Mouse (Mus musculus): ENCODE measurements around the gene Sec14l4. TPM values are rescaled to one million over a fixed set of nuclear protein-coding genes. Genes with fewer than 3 reads are reported as not detected.

Gene Sec14l4
- under 1 TPM; 0.17 to 0.64 TPM for total RNA-seq (2021)
- long read RNA-seq, experiment 1, partial matches to known transcripts = 0 of 1 reads
- long read RNA-seq, experiment 1, other reads (novel, unspliced or antisense) = 0 of 1 reads
- long read RNA-seq, experiment 2 = 0 reads

DNA sequence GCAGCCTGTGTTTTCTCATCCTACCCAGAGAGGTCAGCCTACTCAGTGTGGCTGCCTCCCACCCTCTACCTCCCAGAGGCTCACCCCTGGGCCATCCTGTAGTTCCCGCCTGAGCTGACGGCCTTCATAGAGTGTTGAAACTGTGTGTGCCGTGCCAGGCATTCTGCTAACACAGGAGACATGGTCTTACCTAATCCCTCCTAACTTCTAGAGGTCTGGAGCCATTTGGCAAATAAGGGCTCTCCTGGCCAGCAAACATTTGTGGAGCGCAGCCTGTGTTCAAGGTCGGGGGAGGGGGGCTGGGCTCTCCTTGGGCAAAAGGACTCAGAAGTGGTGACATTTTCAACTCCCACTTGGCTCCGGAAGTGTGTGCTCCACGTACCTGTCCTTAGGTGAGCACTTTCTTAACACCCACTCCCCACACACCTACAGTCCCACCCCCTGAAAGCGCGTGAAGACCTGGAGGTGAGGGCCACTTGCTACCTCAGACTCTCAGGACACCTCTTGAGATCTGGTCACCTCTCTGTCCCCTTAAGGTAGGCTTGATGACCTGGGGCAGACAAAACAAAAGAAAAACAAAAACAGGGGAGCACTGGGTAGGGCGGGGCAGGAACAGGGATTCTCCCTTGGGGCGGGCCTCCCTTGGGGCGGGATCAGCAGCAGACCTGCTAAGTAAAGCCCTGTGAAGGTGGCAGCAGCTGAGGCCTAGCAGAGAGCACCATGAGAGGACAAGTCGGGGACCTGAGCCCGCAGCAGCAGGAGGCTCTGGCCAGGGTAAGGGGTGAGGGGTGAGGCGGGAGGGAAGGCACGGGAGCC, at the start of gene Sec14l4:
Gene Sec14l4 (plus strand): TSS at position 337 of the 816 bp plus-strand sequence.
- Histone ChIP-seq H3K27ac (no peak within 1 kb of the TSS), H3K4me3 (no peak within 1 kb of the TSS)
- no peak for DNase-seq (ENCODE audit: low spot score in 2 of 2)
- no peak for TF ChIP-seq CTCF (conservative IDR thresholded peaks at IDR 0.05)

DNA sequence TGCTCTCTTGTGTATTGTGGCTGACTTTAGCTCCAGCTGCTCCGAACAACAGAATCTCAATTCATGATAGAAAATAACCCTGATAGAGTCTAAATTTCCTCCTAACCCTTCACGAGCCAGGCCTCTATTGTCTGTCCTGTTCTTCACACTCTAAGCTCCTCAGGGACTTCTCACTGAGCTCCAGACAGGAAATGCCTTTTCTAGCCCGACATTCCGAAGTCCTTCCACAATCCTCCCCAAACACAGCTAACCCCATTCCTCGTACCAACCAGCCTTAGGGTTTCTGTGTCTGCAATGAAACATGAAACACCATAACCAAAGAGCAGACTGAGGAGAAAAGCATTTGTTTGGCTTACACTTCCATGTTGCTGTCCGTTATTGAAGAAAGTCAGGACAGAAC, 49.7 kb upstream of the Sec14l4 start:
- DNase-seq (ENCODE audit: low spot score in 2 of 2) = no peak

DNA sequence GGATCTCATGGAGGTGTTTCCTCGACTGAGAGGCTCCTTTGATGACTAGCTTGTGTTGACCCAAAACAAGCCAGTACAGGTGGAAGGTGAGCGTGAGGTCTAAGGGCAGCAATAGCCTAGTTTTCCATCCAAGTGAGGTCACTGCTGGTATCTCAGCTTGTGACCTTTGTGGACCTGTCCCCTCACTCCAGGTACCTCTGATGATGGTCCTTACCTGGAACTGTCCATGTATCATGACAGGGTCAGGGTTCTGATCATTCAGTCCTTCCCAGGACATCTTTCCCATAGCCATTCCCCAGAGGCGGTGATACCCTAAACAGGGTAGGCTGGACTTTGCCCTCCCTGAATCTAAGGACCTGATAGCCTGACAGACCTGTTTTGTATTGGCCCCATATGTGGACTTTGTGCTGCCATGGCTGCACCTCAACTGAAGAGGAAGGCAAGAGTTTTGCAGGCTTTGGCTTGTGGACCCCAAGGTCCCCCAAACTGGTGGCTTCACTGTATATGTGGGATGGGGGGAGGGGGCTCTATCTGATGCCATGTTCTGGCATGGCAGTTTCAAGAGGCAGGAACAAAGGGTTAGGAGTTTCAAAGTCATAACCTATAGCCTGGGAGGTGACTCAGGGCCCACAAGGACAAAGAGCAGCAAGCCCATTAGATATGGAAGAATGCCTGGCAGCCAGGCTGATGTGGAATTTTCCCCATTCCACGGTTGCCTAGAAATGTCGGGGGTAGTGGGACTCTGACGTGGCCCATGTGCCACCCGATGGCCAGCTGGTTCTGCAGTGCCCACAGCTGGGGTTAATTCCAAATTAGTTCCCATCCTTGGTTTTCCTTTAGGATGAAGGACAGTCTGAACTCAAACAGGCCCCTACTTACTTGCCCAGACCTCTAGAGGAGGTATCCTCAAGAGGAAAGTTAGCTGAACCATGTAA, 48.7 kb upstream of the Sec14l4 start:
- Histone ChIP-seq H3K27ac (peak overlapping the region; percentile 90), H3K4me3 (peak overlapping the region; percentile 3; the same call in 1 of the 2 replicates)
- no peak for TF ChIP-seq CTCF (conservative IDR thresholded peaks at IDR 0.05)
- DNase-seq (ENCODE audit: low spot score in 2 of 2) = no peak

More for the DNA sequence above, 49.7 kb upstream of the Sec14l4 start:
- no peak for TF ChIP-seq CTCF (conservative IDR thresholded peaks at IDR 0.05)
- Histone ChIP-seq H3K4me3 (no peak overlapping the region), H3K27ac (0 out of 2 replicates have a peak overlapping the region, but pooled peaks have one; percentile 90)

DNA sequence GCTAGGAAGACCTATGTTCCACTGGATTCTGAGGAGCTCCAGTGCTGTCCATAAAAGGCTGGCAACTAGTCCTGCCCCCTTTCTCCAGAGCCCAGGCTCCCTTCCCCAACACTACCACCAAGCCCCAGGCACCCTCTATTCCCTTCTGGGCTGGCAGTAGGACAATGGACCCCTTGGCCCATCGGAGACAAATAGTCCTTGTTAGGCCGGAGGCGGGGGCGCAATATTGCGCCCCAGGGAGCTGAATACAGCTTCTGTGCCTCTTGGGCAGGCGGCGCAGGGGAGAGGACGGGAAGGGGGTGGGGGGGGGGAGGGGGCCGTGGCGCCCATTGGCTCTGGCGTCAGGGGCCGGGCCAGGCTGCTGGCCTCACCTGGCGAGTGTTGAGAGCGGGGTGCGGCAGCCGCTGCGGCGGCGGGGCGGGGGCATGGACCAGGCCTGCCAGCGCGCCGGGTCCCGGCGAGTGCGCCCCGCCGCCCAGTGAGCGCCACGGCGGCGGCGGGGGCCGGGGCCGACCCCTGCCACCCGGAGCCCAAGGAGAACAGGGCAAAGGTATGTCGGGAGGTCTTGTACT, 47.9 kb upstream of the Sec14l4 start, which contains the start of gene Gal3st1:
Gene Gal3st1 (plus strand): TSS at position 346 of the 572 bp plus-strand sequence.
- Histone ChIP-seq H3K27ac (peak within 1 kb of the TSS; percentile 90), H3K4me3 (peak within 1 kb of the TSS; percentile 53)
- TF ChIP-seq CTCF (conservative IDR thresholded peaks at IDR 0.05) = no peak
- peak in 1 of 2 experiments; percentile 63 for DNase-seq (ENCODE audit: low spot score in 2 of 2)

DNA sequence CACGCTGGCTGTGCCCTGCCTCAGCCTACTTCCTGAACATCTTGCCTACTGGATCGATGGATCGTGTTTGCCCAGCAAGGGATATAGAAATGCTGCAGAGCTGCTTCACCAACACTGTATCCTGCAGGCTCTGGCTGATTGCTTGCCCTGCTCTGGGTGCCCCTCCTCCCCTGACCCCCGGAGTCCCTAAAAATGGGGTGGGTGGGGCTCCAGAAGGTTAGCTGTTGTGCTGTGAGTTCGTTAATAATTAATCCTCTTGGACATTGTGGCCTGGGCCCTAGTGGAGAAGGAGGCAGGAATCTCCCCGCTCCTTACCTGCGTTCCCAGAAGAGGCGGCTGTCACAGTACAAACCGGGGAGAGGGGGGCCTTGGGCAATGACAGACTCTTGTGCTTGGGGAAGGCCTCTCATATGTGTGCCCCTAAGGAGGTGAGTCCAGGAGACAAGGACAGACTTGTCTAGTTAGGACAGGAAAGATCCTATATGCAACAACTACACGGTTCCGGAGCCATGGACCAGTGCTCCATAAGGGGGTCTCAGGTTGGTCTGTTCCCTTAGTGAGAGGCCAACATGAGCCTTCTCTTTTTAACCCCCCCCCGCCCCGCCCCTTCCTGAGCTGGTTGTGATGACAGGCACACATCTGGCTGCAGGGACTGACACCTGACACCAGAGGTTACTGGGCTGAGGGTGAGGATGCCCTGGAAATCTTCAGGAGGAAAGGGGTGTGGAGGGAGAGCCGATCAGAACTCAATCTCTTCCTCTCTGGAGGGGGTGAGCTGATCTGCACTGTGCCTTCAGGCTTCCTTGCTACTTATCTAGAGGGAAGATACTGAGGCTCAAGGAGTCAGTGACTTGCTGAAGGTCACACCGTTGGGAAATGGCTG, 47.2 kb upstream of the Sec14l4 start:
- Histone ChIP-seq H3K4me3 (peak overlapping the region; percentile 53), H3K27ac (peak overlapping the region; percentile 90)
- DNase-seq (ENCODE audit: low spot score in 2 of 2) = no peak
- TF ChIP-seq CTCF (conservative IDR thresholded peaks at IDR 0.05) = no peak

DNA sequence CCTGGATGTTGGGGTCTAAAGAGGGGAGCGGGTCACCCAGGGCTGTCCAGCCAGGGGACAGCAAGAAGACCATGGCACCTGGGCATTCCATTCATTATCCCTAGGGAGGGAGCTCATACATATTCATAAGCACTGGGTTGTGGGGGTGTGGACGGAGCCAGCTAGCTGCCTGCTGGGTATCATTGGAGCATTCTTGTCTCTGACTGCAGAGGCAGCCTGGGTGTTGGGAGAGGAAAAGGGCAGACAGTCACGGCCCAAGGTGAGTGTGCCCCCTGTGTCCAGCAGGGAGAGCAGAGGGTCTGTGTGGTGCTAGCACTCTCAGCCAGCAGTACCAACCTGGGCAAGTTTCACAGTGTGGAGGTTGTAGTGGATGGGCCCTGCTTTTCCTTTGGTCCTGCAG, 41.5 kb upstream of the Sec14l4 start:
- no peak for TF ChIP-seq CTCF (conservative IDR thresholded peaks at IDR 0.05)
- DNase-seq (ENCODE audit: low spot score in 2 of 2) = no peak
- Histone ChIP-seq H3K27ac (no peak overlapping the region), H3K4me3 (no peak overlapping the region)

DNA sequence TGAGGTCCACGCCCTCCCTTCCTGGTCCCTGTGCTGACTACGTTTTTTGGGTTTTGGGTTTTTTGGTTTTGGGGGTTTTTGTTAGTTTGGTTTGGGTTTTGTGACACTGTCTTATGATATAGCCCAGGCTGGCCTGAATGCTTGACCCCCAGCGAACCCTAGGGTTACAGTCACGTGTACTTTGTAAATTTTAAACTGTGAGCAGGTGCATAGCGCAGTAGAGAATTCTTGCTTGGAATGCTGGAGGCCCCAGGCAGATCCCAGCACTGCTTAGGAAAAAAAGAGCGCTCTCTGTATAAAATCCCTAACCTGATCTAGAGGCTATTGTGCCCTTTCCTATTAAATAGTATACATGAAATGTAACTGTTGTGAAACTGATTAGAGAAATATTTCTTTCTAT, 38.1 kb upstream of the Sec14l4 start:
- TF ChIP-seq CTCF (conservative IDR thresholded peaks at IDR 0.05) = no peak
- no peak overlapping the region for H3K27ac ChIP-seq
- H3K4me3 ChIP-seq = no peak overlapping the region
- DNase-seq (ENCODE audit: low spot score in 2 of 2) = no peak

DNA sequence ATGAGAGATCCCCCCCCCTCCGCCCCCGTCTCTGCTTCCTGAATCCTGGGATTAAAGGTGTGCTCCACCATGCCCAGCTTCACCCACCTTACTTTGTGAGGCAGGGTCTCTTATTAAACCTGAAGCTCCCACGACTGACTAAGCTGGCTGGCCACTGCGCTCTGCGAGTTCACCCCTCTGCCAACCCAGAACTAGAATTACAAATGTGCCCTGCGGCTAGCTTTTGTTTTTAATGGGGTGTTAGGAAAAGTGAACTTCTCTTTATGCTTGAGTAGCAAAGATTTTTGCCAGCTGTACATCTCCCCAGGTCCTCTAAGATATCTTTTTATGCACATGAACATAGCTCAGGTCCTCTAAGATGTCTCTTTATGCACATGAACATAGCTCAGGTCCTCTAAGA, 37.3 kb upstream of the Sec14l4 start:
- no peak for TF ChIP-seq CTCF (conservative IDR thresholded peaks at IDR 0.05)
- no peak for DNase-seq (ENCODE audit: low spot score in 2 of 2)
- H3K27ac ChIP-seq = no peak overlapping the region
- no peak overlapping the region for H3K4me3 ChIP-seq

DNA sequence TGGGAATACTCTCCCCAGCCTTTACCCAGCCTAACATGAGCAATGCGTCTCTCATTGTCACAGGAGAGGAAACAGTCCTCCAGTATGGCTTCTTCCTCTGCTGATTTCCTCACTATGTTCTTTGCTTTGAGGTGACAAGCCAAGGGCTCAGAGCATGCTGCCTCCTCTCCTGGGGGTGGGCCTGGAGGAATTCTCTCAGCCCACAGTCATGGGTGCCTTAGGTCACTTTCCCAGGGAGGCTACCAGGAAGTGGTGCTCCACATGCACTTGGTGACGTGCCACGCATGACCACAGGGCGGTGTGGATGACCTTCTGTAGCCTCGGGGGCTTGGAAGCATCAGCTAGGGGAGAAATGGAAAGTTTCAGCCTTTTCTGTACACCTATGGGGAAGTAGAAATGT, 35.8 kb upstream of the Sec14l4 start:
- DNase-seq (ENCODE audit: low spot score in 2 of 2) = no peak
- no peak overlapping the region for H3K27ac ChIP-seq
- H3K4me3 ChIP-seq = no peak overlapping the region
- no peak for TF ChIP-seq CTCF (conservative IDR thresholded peaks at IDR 0.05)

DNA sequence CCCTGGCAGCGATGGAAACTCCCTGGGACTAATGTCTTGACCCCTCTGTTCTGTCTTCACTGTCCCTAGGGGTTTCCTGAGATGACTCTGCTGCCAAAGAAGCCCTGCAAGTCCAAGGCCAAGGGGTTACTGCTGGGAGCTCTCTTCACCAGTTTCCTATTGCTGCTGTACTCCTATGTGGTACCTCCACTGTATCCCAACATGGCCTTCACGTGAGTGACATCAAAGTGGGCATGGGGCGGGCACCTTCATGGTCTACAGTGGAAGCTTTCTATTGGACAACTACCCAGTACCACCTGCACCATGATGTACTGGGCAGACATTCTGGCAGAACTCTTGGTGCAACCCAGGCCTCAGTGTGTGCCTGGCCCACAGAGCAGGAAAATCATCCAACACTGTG, 34.4 kb upstream of the Sec14l4 start:
- no peak overlapping the region for H3K27ac ChIP-seq
- TF ChIP-seq CTCF (conservative IDR thresholded peaks at IDR 0.05) = no peak
- H3K4me3 ChIP-seq = no peak overlapping the region
- no peak for DNase-seq (ENCODE audit: low spot score in 2 of 2)

DNA sequence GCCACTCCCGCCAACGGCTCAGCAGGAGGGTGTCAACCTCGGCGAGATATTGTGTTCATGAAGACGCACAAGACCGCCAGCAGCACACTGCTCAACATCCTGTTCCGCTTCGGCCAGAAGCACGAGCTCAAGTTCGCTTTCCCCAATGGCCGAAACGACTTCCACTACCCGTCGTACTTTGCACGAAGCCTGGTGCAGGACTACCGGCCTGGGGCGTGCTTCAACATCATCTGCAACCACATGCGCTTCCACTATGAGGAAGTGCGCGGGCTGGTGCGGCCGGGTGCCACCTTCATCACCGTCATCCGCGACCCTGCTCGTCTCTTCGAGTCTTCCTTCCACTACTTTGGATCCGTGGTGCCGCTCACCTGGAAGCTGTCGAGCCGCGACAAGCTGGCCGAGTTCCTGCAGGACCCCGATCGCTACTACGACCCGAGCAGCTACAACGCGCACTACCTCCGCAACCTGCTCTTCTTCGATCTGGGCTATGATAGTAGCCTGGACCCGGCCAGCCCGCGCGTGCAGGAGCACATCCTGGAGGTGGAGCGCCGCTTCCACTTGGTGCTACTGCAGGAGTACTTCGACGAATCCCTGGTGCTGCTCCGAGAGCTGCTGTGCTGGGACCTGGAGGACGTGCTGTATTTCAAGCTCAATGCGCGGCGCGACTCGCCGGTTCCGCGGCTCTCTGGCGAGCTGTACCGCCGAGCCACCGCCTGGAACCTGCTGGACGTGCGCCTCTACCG, 33.1 kb upstream of the Sec14l4 start:
- Histone ChIP-seq H3K27ac (no peak overlapping the region), H3K4me3 (peak overlapping the region; percentile 24; the same call in 1 of the 2 replicates)
- DNase-seq (ENCODE audit: low spot score in 2 of 2) = no peak
- no peak for TF ChIP-seq CTCF (conservative IDR thresholded peaks at IDR 0.05)
